Mouse (Mus musculus) mesoderm, embryonic 11.5 days (tissue): ENCODE measurements around the gene Lamb3.

Source experiments
- DNase-seq: peaks from one replicate; pipeline ENCODE4 v3.0.0-alpha.2; 2012; ENCODE audit warnings: low read depth, low spot score

Gene Lamb3

DNA sequence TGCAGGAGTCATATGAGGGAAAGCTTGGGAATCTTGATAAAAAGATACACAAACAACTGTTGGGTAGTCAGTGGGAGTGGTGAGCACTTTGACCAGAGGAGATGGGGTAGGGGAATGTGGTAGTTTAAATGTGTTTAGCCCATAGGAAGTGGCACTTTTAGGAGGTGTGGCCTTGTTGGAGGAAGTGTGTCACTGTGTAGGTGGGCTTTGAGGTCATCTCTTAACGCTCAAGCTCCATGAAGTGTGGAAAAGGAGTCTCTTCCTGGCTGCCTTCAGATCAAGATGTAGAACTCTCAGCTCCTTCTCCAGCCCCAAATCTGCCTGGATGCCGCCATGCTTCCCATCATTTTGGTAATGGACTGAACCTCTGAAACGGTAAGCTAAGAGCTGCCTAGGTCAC is at the start of gene Lamb3:
Lamb3 (plus strand) TSS at position 197 of the 400 bp plus-strand sequence.
- no peak for DNase-seq

DNA sequence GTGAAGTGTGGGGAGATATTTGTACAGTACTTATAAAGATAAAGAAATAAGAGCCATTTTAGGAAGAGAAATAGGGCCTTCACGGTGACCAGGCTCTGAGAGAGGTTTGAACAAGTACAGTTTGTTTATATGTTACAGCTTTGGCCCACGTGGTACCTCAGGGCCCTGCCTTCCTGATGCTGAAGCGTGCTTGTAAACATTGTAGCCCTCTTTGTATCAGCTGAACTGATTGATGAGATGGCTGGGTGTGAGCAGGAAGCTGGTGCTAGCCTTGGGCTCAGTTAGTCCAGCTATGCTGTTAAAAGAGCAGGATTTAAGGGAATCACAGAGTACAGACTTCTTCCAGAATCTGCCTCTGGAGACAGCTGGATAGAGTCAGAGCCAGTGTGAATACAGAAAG is 48.3 kb upstream of the Lamb3 start:
- no peak for DNase-seq

DNA sequence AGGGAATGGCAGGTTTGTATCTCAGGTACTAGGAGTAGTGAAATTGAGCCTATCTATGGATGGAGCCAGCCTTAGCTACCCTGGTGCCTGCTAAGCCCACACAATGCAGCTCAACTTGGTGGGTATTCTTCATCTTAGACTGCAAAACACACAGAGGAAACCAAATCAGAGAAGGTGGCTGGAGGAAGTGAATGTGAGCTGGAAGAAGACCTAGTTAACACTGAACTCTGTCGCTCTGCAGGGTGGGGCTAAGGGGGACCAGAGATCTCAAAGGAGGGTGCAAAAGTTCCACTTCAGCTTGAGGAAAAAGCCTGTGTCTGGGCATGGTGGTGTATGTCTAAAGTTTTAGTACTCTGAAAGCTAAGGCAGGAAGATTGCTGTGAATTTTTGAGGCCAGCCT is 47.9 kb upstream of the Lamb3 start:
- DNase-seq: no peak

DNA sequence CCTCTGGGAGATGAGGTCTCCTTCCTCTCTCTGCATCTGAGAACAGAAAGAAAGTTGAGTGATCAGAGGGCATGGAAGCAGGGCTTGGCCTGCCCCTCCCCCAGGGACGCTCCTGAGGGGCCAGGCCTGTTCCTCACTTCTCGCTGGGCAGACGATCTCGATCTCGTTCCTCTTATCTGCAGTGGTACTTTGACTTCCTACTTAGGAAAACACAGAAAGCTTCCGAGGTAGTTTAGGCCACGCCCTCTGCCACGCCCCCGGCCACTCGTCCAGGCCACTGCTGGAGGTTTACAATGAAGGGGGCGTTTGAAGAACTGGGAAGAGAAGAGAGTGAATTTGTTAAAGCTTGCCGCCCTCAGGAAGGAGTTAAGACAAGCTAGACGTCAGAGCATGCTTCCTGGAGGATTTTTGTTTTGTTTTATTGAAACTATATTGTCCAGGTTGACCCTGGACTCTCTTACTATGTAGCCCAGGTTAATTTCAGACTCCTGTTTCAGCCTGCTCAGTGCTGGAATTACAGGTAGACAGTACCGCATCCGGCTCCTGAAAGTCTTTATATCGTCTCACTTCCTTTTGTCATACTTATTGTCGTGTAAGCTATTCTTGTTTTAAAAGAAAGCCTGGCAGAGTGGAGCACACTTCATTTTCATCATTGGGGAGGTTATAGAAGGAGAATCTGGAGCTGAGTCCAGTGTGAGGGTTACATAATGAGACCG is 47.0 kb upstream of the Lamb3 start:
- DNase-seq: peak; percentile 58

DNA sequence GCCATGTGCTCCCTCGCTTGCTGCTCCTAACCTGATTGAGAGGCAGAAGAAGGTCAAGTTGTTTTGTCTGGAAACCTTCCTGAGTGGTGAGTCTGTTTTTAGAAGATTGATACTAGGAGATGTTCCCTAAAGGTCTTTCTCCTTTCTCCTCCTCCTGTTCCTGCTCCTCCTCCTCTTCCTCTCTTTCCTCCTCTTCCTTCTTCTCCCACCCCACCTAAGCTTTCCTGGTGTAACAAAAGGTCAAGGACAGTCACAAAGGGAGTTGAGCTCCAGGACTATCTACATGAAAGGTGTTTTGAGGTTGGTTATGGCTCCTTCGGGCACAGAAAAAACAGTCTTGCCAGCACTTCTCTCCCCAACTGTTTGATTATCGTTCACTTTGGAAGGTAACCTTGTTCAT is 39.8 kb upstream of the Lamb3 start, which contains the start of gene A130010J15Rik:
A130010J15Rik (plus strand) TSS at position 301 of the 400 bp plus-strand sequence.
- no peak for DNase-seq

DNA sequence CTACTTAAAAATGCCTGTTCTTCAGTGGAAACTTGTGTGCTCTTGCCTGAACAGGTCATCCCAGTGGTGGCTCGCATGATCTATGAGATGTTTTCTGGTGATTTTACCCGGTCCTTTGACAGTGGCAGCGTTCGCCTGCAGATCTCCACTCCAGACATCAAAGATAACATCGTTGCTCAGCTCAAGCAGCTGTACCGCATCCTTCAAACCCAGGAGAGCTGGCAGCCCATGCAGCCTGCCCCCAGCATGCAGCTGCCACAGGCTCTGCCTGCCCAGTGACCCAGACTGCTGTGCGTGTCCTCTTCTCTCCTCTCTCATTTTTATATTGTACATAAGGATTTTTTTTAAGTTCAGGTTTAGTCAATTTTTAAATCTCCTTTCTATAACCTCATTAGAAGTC is 38.3 kb upstream of the Lamb3 start:
- no peak for DNase-seq

DNA sequence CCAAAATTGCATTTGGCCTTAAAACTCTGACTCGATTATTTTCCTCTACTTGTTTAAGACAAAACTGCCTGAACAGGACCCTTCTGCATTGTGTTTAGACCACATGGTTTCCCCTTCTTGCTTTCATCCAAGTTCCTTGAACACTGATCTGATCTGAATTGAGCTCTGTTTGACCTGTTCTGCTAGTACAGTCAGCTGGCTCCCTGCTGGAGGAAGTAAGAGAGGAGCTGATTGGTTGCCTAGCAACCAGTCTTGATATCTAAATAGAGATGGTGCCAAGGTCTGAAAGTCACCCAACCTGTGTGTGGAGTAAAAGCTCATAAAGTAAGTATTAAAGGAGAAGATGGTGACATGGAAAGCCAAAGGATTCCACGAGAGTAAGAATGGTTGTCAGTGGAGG is 37.6 kb upstream of the Lamb3 start:
- DNase-seq: peak; percentile 12

DNA sequence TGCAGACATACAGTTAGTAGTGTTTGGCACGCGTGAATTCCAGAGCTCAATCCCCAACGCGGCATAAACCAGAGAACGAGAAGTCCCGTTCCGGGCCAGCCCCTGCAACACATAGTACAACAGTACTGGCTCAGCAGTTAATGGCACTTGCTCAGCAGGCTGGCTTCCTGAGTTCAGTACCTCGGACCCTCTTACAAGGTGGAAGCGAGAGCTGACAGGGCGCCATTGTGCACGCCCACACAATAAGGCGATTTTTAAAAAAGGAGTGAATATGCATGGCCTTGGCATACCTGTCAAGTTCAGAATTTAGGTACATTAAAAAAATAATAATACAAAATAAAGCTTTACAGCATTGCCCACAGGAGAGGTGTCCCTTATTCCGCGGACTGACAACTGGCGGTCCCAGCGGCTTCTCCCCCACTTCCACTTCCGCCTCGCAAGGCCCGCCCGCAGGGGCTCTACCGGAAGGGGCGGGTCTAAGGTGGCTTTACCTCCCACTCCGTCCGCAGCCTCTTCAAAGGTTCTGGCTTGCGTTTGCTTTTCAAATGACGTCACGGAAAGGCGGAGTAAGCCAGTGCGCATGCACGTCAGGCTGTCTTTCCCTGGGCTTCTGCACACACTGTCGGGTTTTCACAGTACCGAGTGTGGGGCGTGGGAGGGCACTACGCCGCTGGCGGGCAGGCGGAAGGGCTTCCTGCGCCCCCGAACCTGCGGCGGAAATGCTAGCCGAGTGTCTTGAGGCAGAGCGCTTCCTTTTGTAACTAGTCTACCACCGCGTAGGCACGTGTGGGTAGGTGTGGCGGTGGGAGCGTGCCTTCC is 34.3 kb upstream of the Lamb3 start:
- DNase-seq: peak; percentile 99

DNA sequence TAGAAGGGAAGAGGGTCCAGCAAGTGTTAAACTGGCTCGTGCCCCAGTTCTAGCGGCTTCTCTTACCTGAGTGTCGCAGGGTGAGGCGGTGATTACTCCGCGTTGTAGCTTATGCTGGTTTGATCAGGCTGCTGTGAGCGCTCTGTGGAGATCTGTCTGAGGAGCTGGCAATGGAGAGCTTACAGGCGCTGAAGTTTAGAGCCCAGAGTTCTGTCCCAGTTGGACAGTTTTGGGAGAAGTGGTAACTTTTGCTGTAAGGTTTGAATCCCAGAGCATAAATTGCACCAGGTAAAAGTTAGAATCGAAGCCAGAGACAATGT is 33.7 kb upstream of the Lamb3 start:
- no peak for DNase-seq

DNA sequence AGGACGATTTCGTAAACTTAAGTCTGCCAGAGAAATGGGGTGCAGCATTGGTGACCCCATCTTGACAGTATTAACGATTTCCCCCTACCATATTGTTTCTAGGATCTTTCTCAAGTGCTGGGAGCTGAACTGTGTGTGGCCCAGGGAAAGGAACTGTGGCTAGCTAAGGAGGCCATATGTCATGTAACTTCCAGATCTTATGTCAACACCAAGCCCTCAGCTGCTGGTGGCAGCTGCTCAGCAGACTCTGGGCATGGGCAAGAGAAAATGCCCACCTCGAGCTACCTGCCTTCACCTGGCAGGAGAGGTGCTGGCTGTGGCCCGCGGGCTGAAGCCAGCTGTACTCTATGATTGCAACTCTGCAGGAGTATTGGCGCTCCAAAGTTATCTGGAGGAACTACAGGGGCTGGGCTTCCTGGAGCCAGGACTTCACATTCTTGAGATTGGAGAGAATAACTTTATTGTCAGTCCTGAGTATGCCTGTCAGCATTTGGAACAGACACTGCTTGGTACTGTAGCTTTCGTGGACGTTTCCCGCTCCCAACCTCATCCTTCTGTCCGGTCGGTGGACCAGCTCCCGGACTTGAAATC is 33.3 kb upstream of the Lamb3 start:
- no peak for DNase-seq

DNA sequence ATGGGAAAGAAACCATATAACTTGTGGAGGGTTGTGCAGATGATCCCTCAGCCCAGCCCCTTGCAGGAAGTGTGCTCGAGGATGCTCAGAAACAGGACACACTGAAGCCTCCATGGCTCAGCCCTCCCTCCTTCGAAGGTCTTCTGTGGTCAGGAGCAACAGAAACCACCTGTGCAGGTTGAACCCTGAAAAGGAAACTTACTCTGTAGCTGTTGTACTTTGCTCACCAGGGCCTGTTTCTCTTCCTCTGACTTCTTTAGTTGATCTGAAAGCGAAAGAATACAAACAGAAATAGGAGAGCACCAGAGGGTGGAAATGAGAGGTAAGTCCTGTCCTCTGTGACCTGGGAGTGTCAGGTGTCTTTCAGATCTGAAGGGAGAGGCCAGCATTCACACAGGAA is 26.4 kb upstream of the Lamb3 start:
- no peak for DNase-seq

DNA sequence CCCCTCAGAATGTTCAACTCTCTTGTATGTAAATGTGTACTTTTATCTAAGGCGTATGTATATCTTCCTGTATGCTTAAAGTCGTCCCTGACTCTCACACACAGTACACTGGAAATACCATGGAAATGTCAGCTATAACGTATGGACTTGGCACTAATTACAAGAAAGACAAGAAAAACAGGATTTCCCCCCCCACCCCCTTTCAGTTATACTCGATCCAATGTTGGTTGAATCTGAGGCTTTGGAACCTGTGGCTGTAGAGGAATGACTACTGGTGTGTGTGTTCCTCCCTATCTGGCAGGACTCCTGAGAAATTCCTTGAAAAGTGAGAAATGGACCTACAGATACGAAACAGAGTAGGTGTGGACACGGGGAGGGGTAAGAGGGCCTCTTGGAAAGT is 19.2 kb upstream of the Lamb3 start:
- DNase-seq: no peak

DNA sequence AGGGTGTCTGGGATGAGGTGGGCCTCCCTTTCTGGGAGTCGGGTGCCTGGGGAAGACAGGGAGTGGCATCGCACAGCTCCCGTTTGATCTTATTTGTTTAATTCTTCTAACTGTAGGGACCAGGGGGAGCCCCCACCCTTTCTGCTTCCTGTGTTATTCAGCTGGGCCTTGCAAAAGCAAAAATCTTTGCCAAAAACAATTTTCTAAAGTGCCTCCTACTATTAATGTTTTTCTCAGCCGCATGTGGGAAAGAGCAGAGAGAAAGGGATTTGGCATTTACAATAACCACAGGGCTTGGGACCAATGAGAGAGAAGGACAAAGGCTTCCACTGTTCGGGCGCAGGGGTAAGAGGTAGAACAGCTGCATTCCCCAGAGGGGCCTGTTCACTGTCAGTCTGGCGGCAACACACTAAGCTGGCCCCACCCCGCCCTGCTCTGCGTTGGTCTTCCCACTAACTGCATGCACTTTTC is 18.3 kb upstream of the Lamb3 start:
- peak; percentile 53 for DNase-seq

DNA sequence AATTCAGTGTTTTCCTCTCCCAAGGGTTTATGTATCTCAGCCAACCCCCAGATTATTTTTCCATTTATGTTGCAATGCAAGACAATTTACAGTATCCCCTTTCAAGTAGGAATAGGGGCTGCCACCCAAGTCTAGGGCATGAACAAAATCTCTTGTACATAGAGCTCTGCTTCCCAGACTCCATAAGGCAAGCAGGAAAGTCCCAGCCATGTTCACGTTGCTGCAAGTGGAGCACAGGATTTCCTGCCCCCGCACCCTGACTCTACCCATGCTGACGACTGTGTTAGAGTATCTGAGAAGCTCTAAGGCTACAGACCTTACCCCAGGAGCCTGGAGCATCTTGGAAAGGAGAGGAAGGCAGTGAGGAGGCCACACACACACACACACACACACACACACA is 17.7 kb upstream of the Lamb3 start:
- no peak for DNase-seq

DNA sequence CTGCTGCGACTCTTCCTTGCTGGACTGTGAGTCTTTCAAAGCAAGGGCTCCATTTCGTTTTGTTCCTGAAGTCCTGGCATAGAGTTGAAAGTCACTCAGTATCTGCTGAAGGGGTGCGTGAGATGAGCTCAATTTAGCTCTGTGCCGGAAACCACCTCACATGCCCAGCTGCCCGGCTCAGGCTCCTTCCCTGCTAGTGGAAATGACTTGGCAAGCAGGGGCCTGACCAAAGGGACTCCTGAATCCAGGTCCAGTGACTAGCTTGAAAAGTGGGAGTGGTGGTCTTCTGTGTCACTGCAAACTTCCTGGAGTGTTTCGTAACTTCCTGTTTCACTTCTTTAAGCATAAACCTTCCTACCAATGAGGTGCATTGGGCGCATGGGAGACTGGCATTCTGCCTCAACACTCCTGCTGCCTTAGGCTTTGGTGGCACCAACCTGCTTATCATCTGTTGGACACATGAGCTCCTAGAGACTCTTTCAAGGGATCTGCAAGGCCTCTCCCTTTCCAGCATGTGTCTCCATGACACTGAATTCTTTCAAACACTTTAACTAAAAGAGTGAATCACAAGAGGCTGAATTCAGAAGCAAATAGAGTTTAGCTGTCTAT is 15.7 kb upstream of the Lamb3 start:
- no peak for DNase-seq

DNA sequence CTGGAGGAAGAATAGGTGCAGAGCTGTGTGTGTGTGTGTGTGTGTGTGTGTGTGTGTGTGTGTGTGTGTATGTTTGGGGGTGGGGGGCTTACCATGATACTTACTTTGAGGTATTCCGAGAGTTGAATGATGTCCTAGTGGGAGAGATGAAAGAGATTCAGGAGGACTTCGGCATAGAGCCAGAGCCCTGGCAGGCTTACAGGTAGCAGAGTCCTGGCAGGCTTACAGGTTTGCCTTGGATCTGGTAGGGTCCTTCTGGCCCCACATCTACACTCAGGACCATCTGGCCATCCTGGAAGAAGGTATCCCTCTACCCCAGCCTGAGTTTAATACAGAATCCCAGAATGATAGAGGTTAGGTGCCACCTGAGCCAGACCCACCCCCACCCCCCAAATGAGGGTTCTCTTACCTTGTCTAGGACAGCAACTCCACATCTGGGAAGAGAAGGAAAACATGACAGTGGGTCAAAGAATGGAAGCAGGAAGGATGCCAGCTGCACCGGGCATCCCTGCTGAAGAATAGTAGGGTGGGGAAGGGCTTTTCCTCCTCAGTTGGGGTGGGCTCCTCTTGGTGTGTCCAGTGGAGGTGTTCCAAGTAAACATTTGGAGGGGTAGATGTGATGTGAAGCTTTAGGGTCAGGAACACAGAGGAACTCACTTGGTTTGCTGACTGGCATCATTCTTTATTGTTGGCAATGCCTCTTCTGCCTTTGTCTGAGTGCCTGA is 12.9 kb upstream of the Lamb3 start:
- no peak for DNase-seq

DNA sequence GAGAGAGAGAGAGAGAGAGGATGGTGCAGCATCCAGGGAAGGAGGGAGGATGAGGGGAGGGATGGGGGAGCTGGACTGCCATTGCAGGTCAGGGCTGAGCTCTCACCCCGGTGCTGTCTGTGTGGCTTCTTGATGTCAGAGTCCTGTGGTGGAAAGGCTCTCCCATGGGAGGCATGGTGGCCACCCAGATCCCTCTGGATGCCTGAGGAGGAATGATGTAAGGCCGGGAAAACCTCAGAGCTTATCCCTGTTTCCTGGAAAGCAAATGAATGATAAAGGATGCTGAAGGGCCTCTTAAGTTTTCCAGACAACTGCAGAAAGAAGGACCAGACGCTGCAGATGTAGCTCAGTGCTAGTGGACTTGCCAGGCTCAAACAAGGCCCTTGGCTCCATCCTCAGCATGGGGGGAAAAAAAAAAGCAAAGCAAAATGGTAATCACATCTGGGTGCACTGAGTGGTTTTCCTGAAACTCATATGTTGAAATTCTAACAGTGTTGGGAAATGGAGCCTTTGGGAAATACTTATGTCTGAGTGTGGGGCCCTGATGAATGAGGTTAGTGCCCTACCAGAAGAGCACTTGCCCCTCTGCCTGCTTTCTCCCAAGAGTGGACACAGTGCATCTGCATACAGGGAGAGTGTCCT is 12.2 kb upstream of the Lamb3 start:
- no peak for DNase-seq

DNA sequence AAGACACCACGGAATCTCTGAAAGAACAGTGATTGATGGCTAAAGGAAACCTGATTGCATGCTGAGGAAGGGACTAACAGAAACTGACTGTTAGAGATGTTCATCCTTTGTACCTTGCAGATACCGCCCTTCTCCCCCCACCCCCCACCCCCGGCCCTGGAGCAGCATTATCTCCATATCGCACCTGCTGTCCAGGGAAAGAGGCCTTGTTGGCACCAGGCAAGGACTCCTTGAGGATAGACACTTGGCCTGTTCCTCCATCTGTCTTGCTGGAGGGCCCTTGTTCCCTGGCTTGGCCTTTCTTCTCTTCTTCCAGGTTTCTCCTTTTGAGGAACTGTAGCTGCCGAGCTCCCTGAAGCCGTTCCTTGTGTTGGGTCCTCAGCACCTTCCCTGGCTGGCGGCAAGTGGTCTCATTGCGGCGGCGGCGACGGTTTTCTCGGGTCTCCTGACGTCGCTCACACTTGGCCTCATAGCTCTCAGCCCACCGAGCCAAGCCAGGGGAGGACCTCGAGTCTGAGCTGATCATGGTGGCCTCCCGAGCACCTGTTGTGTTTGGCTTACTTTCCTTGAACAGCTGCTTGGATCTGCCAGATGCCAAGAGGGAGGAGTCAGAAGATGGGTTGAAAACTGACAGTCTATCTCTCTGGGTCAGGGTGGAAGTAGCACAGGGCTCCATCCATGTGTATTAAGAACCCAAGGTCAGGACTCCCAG is 9.8 kb upstream of the Lamb3 start:
- no peak for DNase-seq

DNA sequence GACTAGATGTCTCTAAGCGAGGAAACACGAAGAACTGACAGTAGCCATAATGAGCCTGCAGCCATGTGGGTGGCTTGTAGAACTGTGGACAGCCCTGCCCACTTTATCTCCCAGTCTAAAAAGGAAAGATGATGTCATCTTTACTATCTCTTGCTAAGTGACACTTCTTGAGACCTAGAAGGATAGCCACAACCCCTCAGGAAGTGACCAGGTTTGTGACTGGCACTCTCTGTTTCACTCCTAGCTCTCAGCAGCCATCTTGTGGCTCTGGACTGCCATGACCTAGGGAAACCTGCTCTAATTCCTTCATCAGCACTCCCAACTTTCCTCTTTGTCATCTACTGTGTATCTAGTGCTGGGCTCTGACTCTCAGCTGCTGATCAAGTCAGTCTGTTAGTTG is 9.2 kb upstream of the Lamb3 start:
- DNase-seq: no peak

DNA sequence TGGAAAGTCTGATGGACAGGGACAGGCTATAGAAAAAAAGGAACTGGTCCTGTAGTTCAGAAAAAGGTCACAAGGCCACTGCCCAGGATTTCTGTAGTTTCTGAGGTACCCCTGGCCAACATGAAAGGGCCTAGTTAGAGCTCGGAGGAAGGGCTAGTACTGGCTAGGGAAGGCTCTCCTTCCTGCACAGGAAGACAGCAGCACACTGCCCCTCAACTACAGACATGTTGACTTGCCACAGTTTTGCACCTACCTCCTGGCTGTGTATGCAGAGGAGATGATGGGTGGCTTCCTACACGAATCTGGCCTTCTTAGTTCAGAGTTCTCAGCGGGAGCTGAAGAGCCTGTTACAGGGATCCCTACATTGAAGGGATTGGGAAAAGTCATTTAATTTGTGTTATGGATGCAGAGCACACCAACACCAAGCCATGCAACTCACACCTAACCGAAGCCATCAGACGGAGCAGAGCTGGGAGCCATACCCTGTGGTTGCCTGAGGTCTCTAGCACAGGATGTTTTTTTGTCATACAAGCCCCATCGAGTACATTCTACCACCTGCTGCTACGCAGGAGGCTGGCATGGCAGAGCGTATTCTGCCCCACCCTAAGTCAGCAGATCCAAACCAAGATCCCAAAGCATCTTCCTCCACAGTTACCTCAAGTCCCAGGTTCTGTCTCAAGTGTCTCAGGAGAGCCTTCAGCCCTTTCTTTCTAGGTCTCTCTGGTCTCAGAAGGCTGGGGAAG is 6.7 kb upstream of the Lamb3 start:
- DNase-seq: no peak
